Mouse (Mus musculus): ENCODE measurements around the gene Erg.

- TF ChIP-seq CTCF (IDR thresholded peaks at IDR 0.05; ENCODE audit: low read depth, low read length): no peak
- TF ChIP-seq POLR2A (IDR thresholded peaks at IDR 0.05; ENCODE audit: borderline replicate concordance, low read depth, low read length): no peak
Measured at GRCm38 (mm10) chr16:95496582-95497300, 89.7 kb downstream of the Erg start.
